Mouse (Mus musculus) neural tube, embryonic 14.5 days (tissue): ENCODE data around the gene Tatdn2. TPM values are rescaled to one million over a fixed set of nuclear protein-coding genes. Genes with fewer than 3 reads are reported as not detected.

Experiments
- ATAC-seq: fragments of 200-750 bp; cut with Nextera tagmentation; 2 replicates; pipeline ENCODE4 v1.8.0; 2017; ENCODE audit warnings: low read depth, mild to moderate bottlenecking, moderate TSS enrichment, moderate library complexity
- H3K27ac ChIP-seq: fragments of 300-500 bp; sonication (generic); 2 replicates; pipeline ENCODE4 v1.5.1; 2014; ENCODE audit warnings: low read depth, mild to moderate bottlenecking, control low read depth, low read length, moderate library complexity, mixed read lengths
- H3K27me3 ChIP-seq: fragments of 300-500 bp; sonication (generic); 2 replicates; pipeline ENCODE4 v1.6.1; 2014; ENCODE audit warnings: low read length; ENCODE audit not compliant: control insufficient read depth, insufficient read depth
- H3K36me3 ChIP-seq: fragments of 300-500 bp; sonication (generic); 2 replicates; pipeline ENCODE4 v1.6.1; 2014; ENCODE audit warnings: low read length, mixed read lengths; ENCODE audit not compliant: control insufficient read depth, insufficient read depth
- H3K4me1 ChIP-seq: fragments of 300-500 bp; sonication (generic); 2 replicates; pipeline ENCODE4 v1.6.1; 2014; ENCODE audit warnings: low read length; ENCODE audit not compliant: control insufficient read depth, insufficient read depth
- H3K4me2 ChIP-seq: fragments of 300-500 bp; sonication (generic); 2 replicates; pipeline ENCODE4 v1.6.1; 2014; ENCODE audit warnings: mild to moderate bottlenecking, low read depth, low read length, control low read depth
- H3K4me3 ChIP-seq: fragments of 300-500 bp; sonication (generic); 2 replicates; pipeline ENCODE4 v1.5.1; 2014; ENCODE audit warnings: low read depth, low read length, control low read depth, mixed read lengths
- H3K9ac ChIP-seq: fragments of 300-500 bp; sonication (generic); replicated peaks from 2 replicates; pipeline ENCODE4 v1.6.1; 2014; ENCODE audit warnings: low read depth, mild to moderate bottlenecking, control low read depth, low read length, mixed read lengths
- H3K9me3 ChIP-seq: fragments of 300-500 bp; sonication (generic); 2 replicates; pipeline ENCODE4 v1.6.1; 2016; ENCODE audit warnings: low read length; ENCODE audit not compliant: control insufficient read depth
- WGBS: fragments of 180-500 bp; shearing (Covaris S2); extraction: QIAGEN DNeasy Blood & Tissue Kit; methylation state at CpG from one replicate; pipeline ENCODE4 v1.1.7; 2014; 5-methylcytosine and 5-hydroxymethylcytosine counted together
- polyA plus RNA-seq: library from polyadenylated mRNA; unstranded; fragments of >200 nt; fragmentation: Nextera tagmentation; extraction: Ambion mirVana; gene quantifications from 2 replicates; pipeline ENCODE4 v1.2.1, GENCODE M21; 2014

The Tatdn2 gene
- polyA plus RNA-seq, 1 experiment from 2014 or later: 2.0 TPM

- 87% methylated on average over 3 of the region's 3 CpGs for WGBS
- ATAC-seq: no peak
- H3K4me1 ChIP-seq: no peaks in the 10 kb centered on the region
- H3K27me3 ChIP-seq: no peaks in the 10 kb centered on the region
- no peak overlapping the region for H3K27ac ChIP-seq
- H3K4me2 ChIP-seq: no peak overlapping the region
- H3K9ac ChIP-seq: no peak overlapping the region
- H3K9me3 ChIP-seq: no peaks in the 10 kb centered on the region
- no peak overlapping the region for H3K4me3 ChIP-seq
- no peaks in the 10 kb centered on the region for H3K36me3 ChIP-seq
Observed at GRCm38 (mm10) chr6:113658226-113658625, 38.6 kb upstream of the Tatdn2 start.

- Histone ChIP-seq H3K27me3 (no peaks in the 10 kb centered on the region), H3K36me3 (no peaks in the 10 kb centered on the region), H3K4me1 (no peaks in the 10 kb centered on the region), H3K9me3 (no peaks in the 10 kb centered on the region), H3K9ac (no peak overlapping the region), H3K27ac (no peak overlapping the region), H3K4me3 (no peak overlapping the region), H3K4me2 (no peak overlapping the region)
- 80% methylated on average over 8 of the region's 8 CpGs for WGBS
- no peak for ATAC-seq
Observed at GRCm38 (mm10) chr6:113659648-113660491, 37.0 kb upstream of the Tatdn2 start.

GRCm38 (mm10) chr6:113660492-113661352 is 36.1 kb upstream of the Tatdn2 start:
- Histone ChIP-seq H3K36me3 (no peaks in the 10 kb centered on the region), H3K27ac (no peak overlapping the region), H3K9ac (no peak overlapping the region), H3K4me1 (no peaks in the 10 kb centered on the region), H3K4me2 (no peak overlapping the region), H3K27me3 (no peaks in the 10 kb centered on the region), H3K9me3 (no peaks in the 10 kb centered on the region), H3K4me3 (no peak overlapping the region)
- ATAC-seq: no peak
- 74% methylated on average over 14 of the region's 14 CpGs for WGBS

- 69% methylated on average over 12 of the region's 12 CpGs for WGBS
Observed at GRCm38 (mm10) chr6:113661353-113662241, 35.3 kb upstream of the Tatdn2 start.

GRCm38 (mm10) chr6:113662964-113663700 is 33.7 kb upstream of the Tatdn2 start:
- no peak for ATAC-seq

More at GRCm38 (mm10) chr6:113661353-113662241, 35.3 kb upstream of the Tatdn2 start:
- Histone ChIP-seq H3K36me3 (no peaks in the 10 kb centered on the region), H3K4me3 (no peak overlapping the region), H3K4me1 (no peaks in the 10 kb centered on the region), H3K9me3 (no peaks in the 10 kb centered on the region), H3K4me2 (no peak overlapping the region), H3K9ac (no peak overlapping the region), H3K27ac (no peak overlapping the region), H3K27me3 (no peaks in the 10 kb centered on the region)
- no peak for ATAC-seq

GRCm38 (mm10) chr6:113664305-113664704 is 32.5 kb upstream of the Tatdn2 start:
- Histone ChIP-seq H3K4me2 (no peak overlapping the region), H3K9me3 (no peaks in the 10 kb centered on the region), H3K4me1 (no peaks in the 10 kb centered on the region), H3K9ac (no peak overlapping the region), H3K36me3 (no peaks in the 10 kb centered on the region), H3K27ac (no peak overlapping the region), H3K27me3 (no peaks in the 10 kb centered on the region), H3K4me3 (no peak overlapping the region)
- no peak for ATAC-seq
- 89% methylated on average over 7 of the region's 7 CpGs for WGBS

More at GRCm38 (mm10) chr6:113662964-113663700, 33.7 kb upstream of the Tatdn2 start:
- no peaks in the 10 kb centered on the region for H3K9me3 ChIP-seq
- H3K36me3 ChIP-seq: no peaks in the 10 kb centered on the region
- H3K4me3 ChIP-seq: no peak overlapping the region
- no peak overlapping the region for H3K27ac ChIP-seq
- WGBS: 96% methylated on average over 8 of the region's 8 CpGs
- no peaks in the 10 kb centered on the region for H3K27me3 ChIP-seq
- no peaks in the 10 kb centered on the region for H3K4me1 ChIP-seq
- no peak overlapping the region for H3K9ac ChIP-seq
- H3K4me2 ChIP-seq: no peak overlapping the region

GRCm38 (mm10) chr6:113667611-113668122 is 29.2 kb upstream of the Tatdn2 start:
- Histone ChIP-seq H3K4me1 (no peaks in the 10 kb centered on the region), H3K27me3 (no peaks in the 10 kb centered on the region)

More at GRCm38 (mm10) chr6:113667611-113668122, 29.2 kb upstream of the Tatdn2 start:
- Histone ChIP-seq H3K9ac (no peak overlapping the region), H3K4me3 (no peak overlapping the region), H3K27ac (no peak overlapping the region), H3K36me3 (no peaks in the 10 kb centered on the region), H3K4me2 (no peak overlapping the region), H3K9me3 (no peaks in the 10 kb centered on the region)
- 65% methylated on average over 8 of the region's 8 CpGs for WGBS
- no peak for ATAC-seq
